Mouse (Mus musculus) liver, embryonic 14.5 days (tissue): Measurements from ENCODE around the gene Npw.
A peak's percentile ranks its signal among the peaks of the same experiment; 100 is the strongest.

ENCODE experiments used
- CTCF ChIP-seq: IDR thresholded peaks from 2 replicates; pipeline ENCODE4 v1.5.1; 2016; ENCODE audit warnings: antibody characterized with exemption, low read depth, control low read depth
- EP300 ChIP-seq: IDR thresholded peaks from 2 replicates; pipeline ENCODE4 v1.6.1; 2016; ENCODE audit warnings: antibody characterized with exemption, low read depth

GRCm38 (mm10) chr17:24617561-24618194 lies 40.6 kb downstream of the Npw start:
- peak; percentile 77 for TF ChIP-seq CTCF
- no peak for TF ChIP-seq EP300
